Mouse (Mus musculus) MEL (cell line): ENCODE results near the gene Prkci. TPM values are rescaled to one million over a fixed set of nuclear protein-coding genes. Genes with fewer than 3 reads are reported as not detected.

ENCODE experiments used
- DNase-seq: peaks from one replicate; pipeline ENCODE4 v3.0.0; 2011; ENCODE audit warnings: low read depth, low spot score
- H3K27ac ChIP-seq: 2 replicates; pipeline ENCODE4 v1.5.1; 2012; ENCODE audit warnings: low read depth, mild to moderate bottlenecking, control low read depth, low read length, moderate library complexity; ENCODE audit not compliant: control insufficient read depth
- H3K27me3 ChIP-seq, 2 experiments: fragments of 150-350 bp in 1 of 2; sonication (generic) in 1 of 2; 2 replicates each; pipeline ENCODE4 v1.6.1; 2012; ENCODE audit warnings: low read length in 2 of 2, mild to moderate bottlenecking in 2 of 2, improper control_type of control experiment in 1 of 2, moderate library complexity in 1 of 2; ENCODE audit not compliant: insufficient read depth in 2 of 2, control insufficient read depth in 1 of 2
- H3K36me3 ChIP-seq, 2 experiments: 2 replicates each; pipeline ENCODE4 v1.6.1; 2012 to 2014; ENCODE audit warnings: low read length in 2 of 2, improper control_type of control experiment in 1 of 2, inconsistent platforms in 1 of 2, mild to moderate bottlenecking in 1 of 2; ENCODE audit not compliant: insufficient read depth in 2 of 2, control insufficient read depth in 1 of 2
- H3K4me1 ChIP-seq, 2 experiments: fragments of 150-350 bp in 1 of 2; sonication (generic) in 1 of 2; 2 replicates each; pipeline ENCODE4 v1.6.1; 2012; ENCODE audit warnings: low read length in 2 of 2, improper control_type of control experiment in 1 of 2, mild to moderate bottlenecking in 1 of 2; ENCODE audit not compliant: insufficient read depth in 2 of 2, control insufficient read depth in 1 of 2
- H3K4me3 ChIP-seq, 2 experiments: fragments of 150-350 bp in 1 of 2; sonication (generic) in 1 of 2; 2 replicates each; pipeline ENCODE4 v1.5.1; 2012; ENCODE audit warnings: low read depth in 2 of 2, low read length in 2 of 2, mild to moderate bottlenecking in 2 of 2, moderate library complexity in 2 of 2, control low read depth in 1 of 2, improper control_type of control experiment in 1 of 2; ENCODE audit not compliant: control insufficient read depth in 1 of 2, insufficient read depth in 1 of 2
- H3K79me2 ChIP-seq: 2 replicates; pipeline ENCODE4 v1.6.1; 2012; ENCODE audit warnings: mild to moderate bottlenecking, low read length, moderate library complexity; ENCODE audit not compliant: control insufficient read depth, poor library complexity, insufficient read depth
- H3K9ac ChIP-seq: 2 replicates; pipeline ENCODE4 v1.6.1; 2012; ENCODE audit warnings: low read depth, mild to moderate bottlenecking, control low read depth, low read length, moderate library complexity; ENCODE audit not compliant: control insufficient read depth, poor library complexity, severe bottlenecking
- H3K9me3 ChIP-seq: fragments of 150-350 bp; sonication (generic); replicated peaks from 2 replicates; pipeline ENCODE4 v1.6.1; 2012; ENCODE audit warnings: mild to moderate bottlenecking, low read length, improper control_type of control experiment, moderate library complexity; ENCODE audit not compliant: insufficient read depth
- BHLHE40 ChIP-seq: IDR thresholded peaks from 2 replicates; pipeline ENCODE4 v1.6.1; 2012; ENCODE audit warnings: low read depth, mild to moderate bottlenecking, inconsistent platforms, low read length, improper control_type of control experiment, borderline replicate concordance
- CHD2 ChIP-seq: IDR thresholded peaks from 2 replicates; pipeline ENCODE4 v1.6.1; 2011; ENCODE audit warnings: low read length, improper control_type of control experiment
- CTCF ChIP-seq, 3 experiments: IDR thresholded peaks in 2 of 3; conservative IDR thresholded peaks in 1 of 3; 2 replicates each; pipeline ENCODE4 v1.5.1; 2011 to 2012; ENCODE audit warnings: low read length in 3 of 3, low read depth in 2 of 3, mild to moderate bottlenecking in 2 of 3, improper control_type of control experiment in 1 of 3, inconsistent platforms in 1 of 3, mixed read lengths in 1 of 3, moderate library complexity in 1 of 3; ENCODE audit not compliant: control insufficient read depth in 1 of 3, insufficient read depth in 1 of 3, poor library complexity in 1 of 3, severe bottlenecking in 1 of 3
- ELF1 ChIP-seq: IDR thresholded peaks from 2 replicates; pipeline ENCODE4 v1.6.1; 2014; ENCODE audit warnings: low read depth, mild to moderate bottlenecking, inconsistent platforms, low read length, improper control_type of control experiment, moderate library complexity
- ETS1 ChIP-seq: IDR thresholded peaks from 2 replicates; pipeline ENCODE4 v1.6.1; 2012; ENCODE audit warnings: low read depth, mild to moderate bottlenecking, inconsistent platforms, low read length, improper control_type of control experiment, moderate library complexity
- GABPA ChIP-seq: IDR thresholded peaks from 2 replicates; pipeline ENCODE4 v1.6.1; 2012; ENCODE audit warnings: low read depth, mild to moderate bottlenecking, inconsistent platforms, low read length, improper control_type of control experiment, moderate library complexity
- HCFC1 ChIP-seq: IDR thresholded peaks from 2 replicates; pipeline ENCODE4 v1.6.1; 2012; ENCODE audit warnings: low read depth, mild to moderate bottlenecking, inconsistent platforms, low read length, improper control_type of control experiment, moderate library complexity
- JUND ChIP-seq: IDR thresholded peaks from 2 replicates; pipeline ENCODE4 v1.6.1; 2011; ENCODE audit warnings: low read depth, mild to moderate bottlenecking, improper control_type of control experiment, low read length
- MAFK ChIP-seq: IDR thresholded peaks from 2 replicates; pipeline ENCODE4 v1.6.1; 2011; ENCODE audit warnings: low read depth, mild to moderate bottlenecking, low read length, improper control_type of control experiment, borderline replicate concordance
- MAX ChIP-seq: IDR thresholded peaks from 2 replicates; pipeline ENCODE4 v1.6.1; 2011; ENCODE audit warnings: low read length, improper control_type of control experiment
- MYB ChIP-seq: IDR thresholded peaks from 2 replicates; pipeline ENCODE4 v1.6.1; 2011; ENCODE audit warnings: mild to moderate bottlenecking, low read depth, low read length, improper control_type of control experiment
- POLR2AphosphoS2 ChIP-seq: IDR thresholded peaks from 2 replicates; pipeline ENCODE4 v1.6.1; 2011; ENCODE audit warnings: low read length, improper control_type of control experiment
- RAD21 ChIP-seq: IDR thresholded peaks from 2 replicates; pipeline ENCODE4 v1.6.1; 2011; ENCODE audit warnings: mild to moderate bottlenecking, low read depth, low read length, improper control_type of control experiment
- SMC3 ChIP-seq: IDR thresholded peaks from 2 replicates; pipeline ENCODE4 v1.6.1; 2011; ENCODE audit warnings: low read depth, low read length, improper control_type of control experiment
- TAL1 ChIP-seq: IDR thresholded peaks from 2 replicates; pipeline ENCODE4 v1.6.1; 2012; ENCODE audit warnings: mild to moderate bottlenecking, inconsistent platforms, low read length, moderate library complexity, mixed read lengths
- TBP ChIP-seq: IDR thresholded peaks from 2 replicates; pipeline ENCODE4 v1.8.0; 2011; ENCODE audit warnings: low read depth, low read length, improper control_type of control experiment
- UBTF ChIP-seq: IDR thresholded peaks from 2 replicates; pipeline ENCODE4 v1.6.1; 2012; ENCODE audit warnings: low read depth, mild to moderate bottlenecking, inconsistent platforms, low read length, improper control_type of control experiment, moderate library complexity, borderline replicate concordance; ENCODE audit not compliant: insufficient read depth
- ZC3H11A ChIP-seq: IDR thresholded peaks from 2 replicates; pipeline ENCODE4 v1.6.1; 2012; ENCODE audit warnings: low read depth, mild to moderate bottlenecking, inconsistent platforms, low read length, improper control_type of control experiment
- ZKSCAN1 ChIP-seq: IDR thresholded peaks from 2 replicates; pipeline ENCODE4 v1.6.1; 2012; ENCODE audit warnings: low read depth, mild to moderate bottlenecking, inconsistent platforms, low read length, improper control_type of control experiment, moderate library complexity
- ZMIZ1 ChIP-seq: IDR thresholded peaks from 2 replicates; pipeline ENCODE4 v1.6.1; 2012; ENCODE audit warnings: low read depth, mild to moderate bottlenecking, inconsistent platforms, low read length, improper control_type of control experiment, moderate library complexity
- ZNF384 ChIP-seq: IDR thresholded peaks from 2 replicates; pipeline ENCODE4 v1.6.1; 2012; ENCODE audit warnings: low read depth, mild to moderate bottlenecking, inconsistent platforms, low read length, improper control_type of control experiment
- polyA plus RNA-seq, 2 experiments: library from polyadenylated mRNA; stranded (reverse) in 1 of 2; unstranded in 1 of 2; fragments of >175 nt in 1 of 2; fragments of >200 nt in 1 of 2; gene quantifications; 2 replicates each; pipeline versions ENCODE4 v1.2.1 to v1.2.4; 2012; ENCODE audit warnings: low replicate concordance in 2 of 2, low read depth in 1 of 2; ENCODE audit not compliant: insufficient read length in 2 of 2, insufficient read depth in 1 of 2, missing spikeins in 1 of 2
- total RNA-seq: library from RNA; depleted of rRNA; stranded (reverse); fragments of 300-350 nt; gene quantifications from 2 replicates; pipeline ENCODE4 v1.2.3, GENCODE M21; 2012

Gene Prkci
- total and polyA plus RNA-seq, 3 experiments, result 9.0 to 18.3 TPM; not detected in 1

- TF ChIP-seq ZKSCAN1 (no peak), BHLHE40 (no peak), CHD2 (no peak), HCFC1 (no peak; the same call in 1 of the 2 replicates), TBP (peak; percentile 97), ZNF384 (peak; percentile 87), ZMIZ1 (no peak), MAX (no peak), UBTF (no peak), JUND (no peak), SMC3 (peak; percentile 92), TAL1 (no peak), ZC3H11A (peak; percentile 74)
Measured at GRCm38 (mm10) chr3:31056651-31057627, 61.4 kb downstream of the Prkci start (continued).

DNA sequence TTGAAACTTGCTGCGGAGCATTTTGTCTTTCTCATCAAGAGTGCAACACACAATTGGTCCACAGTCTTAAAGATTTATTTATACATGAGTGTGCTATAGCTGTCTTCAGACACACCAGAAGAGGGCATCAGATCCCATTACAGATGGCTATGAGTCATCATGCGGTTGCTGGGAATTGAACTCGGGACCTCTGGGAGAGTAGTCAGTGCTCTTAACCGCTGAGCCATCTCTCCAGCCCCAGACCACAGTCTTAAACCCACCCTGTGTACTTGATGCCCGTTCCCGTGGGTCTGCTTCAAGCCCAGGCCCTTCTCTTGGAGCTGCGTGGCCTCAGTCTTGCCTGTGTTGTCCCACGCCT lies 65.2 kb downstream of the Prkci start:
- peak overlapping the region; percentile 72 for H3K9ac ChIP-seq
- peak; percentile 76 for DNase-seq
- peak overlapping the region; percentile 79 for H3K27ac ChIP-seq

More for the DNA sequence above, 65.2 kb downstream of the Prkci start:
- H3K4me3 ChIP-seq, result peak overlapping the region; percentile 62 to 92
- no peaks in the 10 kb centered on the region for H3K27me3 ChIP-seq
- peak; percentile 38; the same call in 1 of the 2 replicates for TF ChIP-seq ZC3H11A
- TF ChIP-seq POLR2AphosphoS2, result no peak
- TF ChIP-seq ETS1, result no peak
- TF ChIP-seq MYB, result no peak
- peak; percentile 24 for TF ChIP-seq RAD21
- TF ChIP-seq SMC3, result peak; percentile 52
- peak in 2 of 3 experiments; percentile 29 to 59; a peak in 3 of 6 replicates for TF ChIP-seq CTCF (IDR thresholded peaks at IDR 0.05 in 2 of 3, conservative IDR thresholded peaks at IDR 0.05 in 1 of 3; ENCODE audit: control insufficient read depth in 1 of 3, insufficient read depth in 1 of 3, low read depth in 2 of 3, low read length in 3 of 3, poor library complexity in 1 of 3, severe bottlenecking in 1 of 3)
- peak; percentile 98 for TF ChIP-seq TBP
- TF ChIP-seq JUND, result peak; percentile 91
- no peak for TF ChIP-seq GABPA
- no peak for TF ChIP-seq MAFK
- TF ChIP-seq ELF1, result no peak
- H3K4me1 ChIP-seq, result peaks cover 0 to 4% of the 10 kb centered on the region in 2 experiments; a peak in 1 of 4 replicates
- H3K36me3 ChIP-seq, result peaks cover 0 to 4% of the 10 kb centered on the region in 2 experiments; a peak in 1 of 4 replicates
- H3K9me3 ChIP-seq, result no peaks in the 10 kb centered on the region
- H3K79me2 ChIP-seq, result no peaks in the 10 kb centered on the region; the same call in 1 of the 2 replicates
